Mouse (Mus musculus) A20 (cell line): ENCODE measurements around the gene Gm49395.

Experiments
- DNase-seq: peaks from one replicate; pipeline ENCODE4 v3.0.0-alpha.2; 2011; ENCODE audit warnings: low read depth, low spot score

The Gm49395 gene

GRCm38 (mm10) chr13:115099381-115099780, 2.3 kb downstream of the Gm49395 start:
- DNase-seq, result no peak

GRCm38 (mm10) chr13:115098227-115098626, 3.5 kb downstream of the Gm49395 start:
- DNase-seq, result no peak

- DNase-seq, result no peak
Measured at GRCm38 (mm10) chr13:115096965-115097364, 4.8 kb downstream of the Gm49395 start.

GRCm38 (mm10) chr13:115096216-115096615, 5.5 kb downstream of the Gm49395 start:
- no peak for DNase-seq

GRCm38 (mm10) chr13:115095392-115095791, 6.3 kb downstream of the Gm49395 start:
- DNase-seq, result no peak

GRCm38 (mm10) chr13:115091511-115091910, 10.2 kb downstream of the Gm49395 start:
- DNase-seq, result no peak

- DNase-seq, result no peak
Measured at GRCm38 (mm10) chr13:115090977-115091445, 10.7 kb downstream of the Gm49395 start.

GRCm38 (mm10) chr13:115090069-115090976, 11.4 kb downstream of the Gm49395 start, which contains the start of gene Pelo:
Pelo (minus strand) TSS chr13:115090186.
- peak; percentile 92 for DNase-seq

GRCm38 (mm10) chr13:115089395-115090025, 12.2 kb downstream of the Gm49395 start:
- peak; percentile 49 for DNase-seq

GRCm38 (mm10) chr13:115089020-115089394, 12.7 kb downstream of the Gm49395 start:
- no peak for DNase-seq

GRCm38 (mm10) chr13:115085974-115086373, 15.7 kb downstream of the Gm49395 start:
- DNase-seq, result no peak

- no peak for DNase-seq
Measured at GRCm38 (mm10) chr13:115082339-115082738, 19.4 kb downstream of the Gm49395 start.

- DNase-seq, result no peak
Measured at GRCm38 (mm10) chr13:115079996-115080585, 21.6 kb downstream of the Gm49395 start.

GRCm38 (mm10) chr13:115078997-115079685, 22.6 kb downstream of the Gm49395 start:
- DNase-seq, result no peak

- DNase-seq, result no peak
Measured at GRCm38 (mm10) chr13:115077346-115078134, 24.2 kb downstream of the Gm49395 start.

- DNase-seq, result no peak
Measured at GRCm38 (mm10) chr13:115072386-115072785, 29.3 kb downstream of the Gm49395 start.

GRCm38 (mm10) chr13:115071431-115071830, 30.3 kb downstream of the Gm49395 start:
- DNase-seq, result no peak

- no peak for DNase-seq
Measured at GRCm38 (mm10) chr13:115067968-115068330, 33.8 kb downstream of the Gm49395 start.

- no peak for DNase-seq
Measured at GRCm38 (mm10) chr13:115067324-115067967, 34.3 kb downstream of the Gm49395 start.

GRCm38 (mm10) chr13:115057555-115057954, 44.2 kb downstream of the Gm49395 start:
- no peak for DNase-seq
